Mouse (Mus musculus) retina, postnatal 1 day (tissue): ENCODE measurements at regions not wholly inside any gene's neighbourhood (a gene's known extent, or its start where the extent isn't known, plus 50 kb on each side); places are given as distances from the start of the nearest gene placed in this dataset.

Source experiments
- DNase-seq: peaks from one replicate; pipeline ENCODE4 v3.0.0-alpha.2; 2012

- DNase-seq: no peak
Observed at GRCm38 (mm10) chr11:22693984-22694383, 166.8 kb downstream of the B3gnt2 start.

GRCm38 (mm10) chr11:22694829-22695228 is 165.9 kb downstream of the B3gnt2 start:
- DNase-seq: no peak

DNA sequence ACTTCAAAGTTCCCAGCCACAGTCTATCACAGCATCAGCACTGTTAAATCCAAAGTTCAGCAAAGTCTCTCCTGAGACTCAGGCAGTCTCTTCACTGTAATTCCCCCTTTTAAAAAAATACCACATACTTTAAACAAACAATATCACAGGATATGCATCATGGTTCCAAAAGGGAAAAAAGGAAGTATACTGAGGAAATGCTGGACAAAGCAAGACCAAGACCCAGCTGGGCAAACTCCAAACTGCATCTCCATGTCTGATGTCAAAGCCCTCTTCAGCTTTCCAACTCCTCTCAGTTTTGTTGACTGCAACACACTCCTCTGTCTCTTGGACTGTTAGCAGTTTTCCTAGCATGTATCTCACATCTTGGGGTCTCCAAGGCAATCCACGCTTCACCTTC is 165.5 kb downstream of the B3gnt2 start:
- DNase-seq: no peak

DNA sequence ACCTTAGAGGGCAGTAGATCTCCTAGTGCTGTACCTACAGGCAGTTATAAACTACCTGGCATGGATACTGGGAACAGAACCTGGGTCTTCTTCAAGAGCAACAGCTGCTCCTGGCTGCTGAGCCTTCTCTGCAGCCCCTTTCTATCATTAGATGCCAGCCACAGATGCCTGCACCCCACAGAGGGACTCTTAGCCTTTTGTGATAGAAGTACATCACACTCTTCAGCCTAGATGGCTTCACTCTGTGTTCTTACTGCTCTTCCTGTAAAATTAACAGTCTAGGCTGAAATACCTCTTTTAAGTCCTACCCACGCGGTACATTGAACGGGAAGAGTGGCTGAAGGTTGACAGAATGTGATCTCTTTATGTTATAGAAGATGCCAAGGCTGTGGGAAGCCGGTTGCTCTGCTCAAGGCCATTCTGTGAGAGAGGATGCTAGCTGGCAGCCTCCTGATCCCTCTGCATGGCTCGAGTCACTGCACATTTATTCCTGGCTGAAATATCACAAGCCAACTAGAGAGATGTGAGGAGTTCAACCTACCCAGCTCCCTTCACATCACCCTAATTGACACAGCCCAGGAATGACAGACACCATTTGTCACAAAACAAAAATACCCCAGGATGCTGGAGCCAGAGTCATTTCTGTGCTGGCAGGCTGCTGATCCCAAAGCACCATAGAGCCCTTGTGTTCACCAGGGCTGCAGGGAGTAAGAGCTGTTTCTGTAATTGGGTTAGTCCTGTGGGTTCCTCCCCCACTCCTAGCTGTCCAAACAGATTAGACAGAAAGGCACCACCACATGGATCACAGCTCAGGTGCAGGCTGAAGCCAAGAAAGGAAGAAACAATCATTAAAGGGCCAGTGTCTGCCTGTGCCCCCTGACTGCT is 162.5 kb downstream of the B3gnt2 start:
- peak; percentile 87 for DNase-seq

DNA sequence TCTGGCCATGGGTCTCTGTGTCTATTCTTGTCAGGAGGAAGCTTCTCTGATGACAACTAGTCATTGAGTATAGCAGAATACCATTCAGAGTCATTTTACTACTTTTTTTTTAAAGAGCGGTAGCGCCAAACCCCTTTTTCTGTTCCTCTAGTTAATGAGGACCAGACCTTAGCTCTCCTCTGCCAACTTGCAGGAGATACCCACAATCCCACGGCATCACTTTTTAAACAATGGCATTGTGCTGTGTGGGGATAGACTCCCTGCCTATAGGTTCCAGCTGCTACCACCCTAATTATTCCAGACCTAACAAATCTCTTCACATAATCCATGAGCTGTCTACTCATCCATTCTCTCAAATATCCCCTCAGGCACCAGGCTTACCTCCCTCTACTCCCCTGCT is 154.7 kb downstream of the B3gnt2 start:
- peak; percentile 12 for DNase-seq
